Mouse (Mus musculus) midbrain, embryonic 16.5 days (tissue): Measurements from ENCODE around the gene Slc43a1. TPM values are rescaled to one million over a fixed set of nuclear protein-coding genes. Genes with fewer than 3 reads are reported as not detected.
"Not testable (repeated sequence)": the region's sequence is repeated elsewhere in the genome, so short reads cannot be mapped to it uniquely, and the experiment has no call there.

Source experiments
- ATAC-seq: fragments of 200-750 bp; cut with Nextera tagmentation; 2 replicates; pipeline ENCODE4 v1.8.0; 2017; ENCODE audit warnings: moderate TSS enrichment
- H3K27ac ChIP-seq: fragments of 300-500 bp; sonication (generic); 2 replicates; pipeline ENCODE4 v1.5.1; 2014; ENCODE audit warnings: mild to moderate bottlenecking, low read length, mixed read lengths
- H3K27me3 ChIP-seq: fragments of 300-500 bp; sonication (generic); 2 replicates; pipeline ENCODE4 v1.6.1; 2014; ENCODE audit warnings: low read depth, low read length, mixed read lengths; ENCODE audit not compliant: control insufficient read depth, insufficient read depth
- H3K36me3 ChIP-seq: fragments of 300-500 bp; sonication (generic); 2 replicates; pipeline ENCODE4 v1.6.1; 2014; ENCODE audit warnings: mild to moderate bottlenecking, low read length, moderate library complexity, mixed read lengths; ENCODE audit not compliant: control insufficient read depth, insufficient read depth
- H3K4me1 ChIP-seq: fragments of 300-500 bp; sonication (generic); 2 replicates; pipeline ENCODE4 v1.6.1; 2014; ENCODE audit warnings: mild to moderate bottlenecking, low read length, mixed read lengths; ENCODE audit not compliant: control insufficient read depth, insufficient read depth
- H3K4me2 ChIP-seq: fragments of 300-500 bp; sonication (generic); 2 replicates; pipeline ENCODE4 v1.6.1; 2014; ENCODE audit warnings: mild to moderate bottlenecking, low read length, mixed read lengths
- H3K4me3 ChIP-seq: fragments of 300-500 bp; sonication (generic); 2 replicates; pipeline ENCODE4 v1.5.1; 2014; ENCODE audit warnings: low read depth, mild to moderate bottlenecking, low read length, moderate library complexity, mixed read lengths
- H3K9ac ChIP-seq: fragments of 300-500 bp; sonication (generic); 2 replicates; pipeline ENCODE4 v1.6.1; 2014; ENCODE audit warnings: low read depth, low read length, mixed read lengths
- H3K9me3 ChIP-seq: fragments of 300-500 bp; sonication (generic); replicated peaks from 2 replicates; pipeline ENCODE4 v1.6.1; 2014; ENCODE audit warnings: mild to moderate bottlenecking, low read length, mixed read lengths; ENCODE audit not compliant: control insufficient read depth, poor library complexity, severe bottlenecking
- WGBS: fragments of 180-500 bp; shearing (Covaris S2); extraction: QIAGEN DNeasy Blood & Tissue Kit; methylation state at CpG from one replicate; pipeline ENCODE4 v1.1.7; 2014; 5-methylcytosine and 5-hydroxymethylcytosine counted together
- polyA plus RNA-seq: library from polyadenylated mRNA; unstranded; fragments of >200 nt; fragmentation: Nextera tagmentation; extraction: Ambion mirVana; gene quantifications from 2 replicates; pipeline ENCODE4 v1.2.1, GENCODE M21; 2015

Gene Slc43a1
- polyA plus RNA-seq, 1 experiment from 2014 or later: 0.73 TPM

DNA sequence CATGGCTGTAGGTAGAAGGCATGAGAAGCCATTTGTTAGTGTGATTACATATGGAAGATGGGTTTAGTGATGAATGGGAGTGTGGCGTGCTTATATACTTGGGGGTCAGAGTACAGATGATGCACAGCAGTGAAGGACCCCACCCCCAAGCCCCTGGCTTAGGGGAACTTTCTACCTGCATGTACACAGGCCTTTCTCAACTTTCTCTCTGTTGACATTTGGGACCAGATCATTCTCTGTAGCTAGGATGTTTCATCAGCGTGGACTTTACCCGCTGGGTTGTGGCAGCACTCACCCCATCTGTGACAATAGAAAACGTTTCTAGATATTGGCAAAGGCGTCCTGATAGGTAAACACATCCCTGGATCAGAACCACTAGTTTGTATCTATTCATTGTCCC, 37.4 kb upstream of the Slc43a1 start:
- H3K27ac ChIP-seq, H3K27me3 ChIP-seq, H3K4me2 ChIP-seq, H3K9ac ChIP-seq, H3K4me3 ChIP-seq, H3K4me1 ChIP-seq, H3K36me3 ChIP-seq, H3K9me3 ChIP-seq, ATAC-seq: not testable (repeated sequence)
- 75% methylated on average over 5 of the region's 5 CpGs for WGBS

DNA sequence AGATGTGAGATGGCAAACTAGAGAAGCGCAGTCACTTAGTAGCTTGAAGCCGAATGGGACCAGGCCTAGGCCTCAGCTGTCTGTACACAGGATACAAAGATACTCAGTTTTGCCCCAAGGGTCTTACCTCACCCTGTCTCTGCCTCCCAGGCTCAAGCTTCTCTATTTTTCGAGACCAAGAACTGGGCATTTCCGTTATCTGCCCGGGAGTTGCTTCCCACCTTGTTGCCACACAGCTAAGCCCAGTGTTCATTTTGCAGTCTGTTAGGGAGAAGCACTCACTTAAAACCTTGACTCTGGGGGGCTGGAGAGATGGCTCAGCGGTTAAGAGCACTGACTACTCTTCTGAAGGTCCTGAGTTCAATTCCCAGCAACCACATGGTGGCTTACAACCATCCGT, 34.7 kb upstream of the Slc43a1 start:
- Histone ChIP-seq H3K4me3 (no peak overlapping the region), H3K9ac (no peak overlapping the region), H3K27me3 (no peaks in the 10 kb centered on the region), H3K4me2 (no peak overlapping the region), H3K9me3 (no peaks in the 10 kb centered on the region), H3K4me1 (peaks cover 6% of the 10 kb centered on the region), H3K36me3 (no peaks in the 10 kb centered on the region), H3K27ac (no peak overlapping the region)
- ATAC-seq: no peak
- 90% methylated on average over 7 of the region's 7 CpGs for WGBS

DNA sequence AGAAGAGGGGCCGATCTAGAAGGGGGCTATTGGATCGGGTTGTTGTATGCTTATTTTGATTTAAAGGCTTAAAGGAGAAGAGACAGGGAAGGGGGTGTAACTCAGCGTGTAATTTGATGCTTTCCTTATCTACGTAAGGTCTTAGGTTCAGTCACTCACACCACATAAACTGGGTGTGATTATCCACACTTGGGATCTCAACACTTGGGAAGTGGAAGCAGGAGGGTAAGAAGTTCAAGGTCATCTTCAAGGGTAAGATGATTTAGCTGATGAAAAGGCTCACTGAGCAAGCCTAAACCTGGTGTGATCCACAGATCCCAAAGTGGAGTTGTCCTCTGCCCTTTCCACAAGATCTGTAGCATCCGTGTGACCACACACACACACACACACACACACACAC, 32.1 kb upstream of the Slc43a1 start:
- Histone ChIP-seq H3K36me3 (no peaks in the 10 kb centered on the region), H3K9ac (no peak overlapping the region), H3K27ac (no peak overlapping the region), H3K4me1 (no peaks in the 10 kb centered on the region), H3K27me3 (no peaks in the 10 kb centered on the region), H3K4me3 (no peak overlapping the region), H3K4me2 (no peak overlapping the region), H3K9me3 (no peaks in the 10 kb centered on the region)
- no peak for ATAC-seq
- WGBS: 79% methylated on average over 5 of the region's 5 CpGs

DNA sequence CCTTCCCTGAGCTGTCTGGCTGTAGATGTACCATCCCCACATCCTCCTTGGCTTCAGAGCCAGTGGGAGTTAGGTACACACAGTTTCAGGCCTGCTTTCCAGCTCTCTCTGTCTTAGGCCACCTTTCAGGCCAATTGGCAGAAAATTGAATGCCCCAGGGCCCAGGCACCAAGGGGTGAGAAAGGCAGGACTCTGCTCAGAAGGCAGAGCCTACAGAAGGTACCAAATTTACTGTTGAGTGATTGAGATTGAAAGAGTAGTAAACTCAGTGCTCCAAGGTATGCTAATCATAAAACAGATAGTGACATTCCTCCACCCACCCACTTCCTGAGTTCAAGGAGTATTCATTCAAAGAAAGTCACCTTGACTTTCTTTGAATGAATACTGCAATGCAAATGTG, 29.3 kb upstream of the Slc43a1 start:
- no peak overlapping the region for H3K4me2 ChIP-seq
- no peak for ATAC-seq

DNA sequence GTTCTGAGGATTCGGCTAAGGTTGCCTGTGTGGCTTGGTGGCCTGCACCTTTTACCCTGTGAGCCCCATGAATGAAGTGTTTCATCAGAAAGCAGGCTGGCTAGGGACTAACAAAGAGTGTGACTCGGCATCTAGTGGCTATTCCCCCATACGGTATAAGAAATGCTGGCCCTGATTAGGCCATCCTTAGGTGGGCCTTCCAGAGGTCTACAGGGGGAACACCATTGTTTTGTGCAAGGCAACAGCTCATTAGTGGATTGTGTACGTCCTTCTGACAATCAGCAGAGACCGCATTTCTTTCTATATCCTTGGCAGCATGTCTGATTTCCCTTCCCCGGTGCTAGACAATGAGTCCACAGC, 28.1 kb upstream of the Slc43a1 start:
- Histone ChIP-seq H3K9ac (no peak overlapping the region), H3K4me3 (no peak overlapping the region), H3K4me2 (no peak overlapping the region), H3K27ac (no peak overlapping the region), H3K9me3 (no peaks in the 10 kb centered on the region), H3K27me3 (no peaks in the 10 kb centered on the region), H3K4me1 (no peaks in the 10 kb centered on the region), H3K36me3 (no peaks in the 10 kb centered on the region)
- 78% methylated on average over 6 of the region's 6 CpGs for WGBS
- peak; percentile 25; the same call in 1 of the 2 replicates for ATAC-seq

More for the DNA sequence above, 29.3 kb upstream of the Slc43a1 start:
- Histone ChIP-seq H3K9me3 (no peaks in the 10 kb centered on the region), H3K4me1 (no peaks in the 10 kb centered on the region), H3K4me3 (no peak overlapping the region), H3K27ac (no peak overlapping the region), H3K9ac (no peak overlapping the region), H3K36me3 (no peaks in the 10 kb centered on the region), H3K27me3 (no peaks in the 10 kb centered on the region)

- Histone ChIP-seq H3K4me2 (peak overlapping the region; percentile 23), H3K27ac (no peak overlapping the region), H3K4me1 (no peaks in the 10 kb centered on the region), H3K36me3 (no peaks in the 10 kb centered on the region), H3K9ac (no peak overlapping the region), H3K9me3 (no peaks in the 10 kb centered on the region), H3K27me3 (no peaks in the 10 kb centered on the region), H3K4me3 (0 out of 2 replicates have a peak overlapping the region, but pooled peaks have one; percentile 0)
- ATAC-seq: peak; percentile 51
- 35% methylated on average over 26 of the region's 26 CpGs for WGBS
These were observed 27.6 kb upstream of the Slc43a1 start for GRCm38 (mm10) chr2:84810886-84811577.

- no peaks in the 10 kb centered on the region for H3K4me1 ChIP-seq
- no peak overlapping the region for H3K9ac ChIP-seq
- H3K4me3 ChIP-seq: no peak overlapping the region
- no peaks in the 10 kb centered on the region for H3K27me3 ChIP-seq
- no peak for ATAC-seq
- WGBS: 87% methylated on average over 7 of the region's 7 CpGs
- H3K36me3 ChIP-seq: no peaks in the 10 kb centered on the region
- no peak overlapping the region for H3K4me2 ChIP-seq
- no peak overlapping the region for H3K27ac ChIP-seq
- H3K9me3 ChIP-seq: no peaks in the 10 kb centered on the region
These were observed 26.8 kb upstream of the Slc43a1 start for GRCm38 (mm10) chr2:84811880-84812279.

- H3K36me3 ChIP-seq: no peaks in the 10 kb centered on the region
- H3K9ac ChIP-seq: no peak overlapping the region
- no peak for ATAC-seq
- no peak overlapping the region for H3K4me2 ChIP-seq
- H3K4me3 ChIP-seq: no peak overlapping the region
- no peaks in the 10 kb centered on the region for H3K27me3 ChIP-seq
- WGBS: 76% methylated on average over 6 of the region's 6 CpGs
- no peak overlapping the region for H3K27ac ChIP-seq
- no peaks in the 10 kb centered on the region for H3K4me1 ChIP-seq
- no peaks in the 10 kb centered on the region for H3K9me3 ChIP-seq
These were observed 26.0 kb upstream of the Slc43a1 start for GRCm38 (mm10) chr2:84812676-84813075.

- ATAC-seq: no peak
- no peaks in the 10 kb centered on the region for H3K4me1 ChIP-seq
- H3K27me3 ChIP-seq: no peaks in the 10 kb centered on the region
- H3K27ac ChIP-seq: no peak overlapping the region
- no peak overlapping the region for H3K4me3 ChIP-seq
- no peaks in the 10 kb centered on the region for H3K36me3 ChIP-seq
- H3K9me3 ChIP-seq: no peaks in the 10 kb centered on the region
- WGBS: 84% methylated on average over 3 of the region's 3 CpGs
- H3K9ac ChIP-seq: no peak overlapping the region
- no peak overlapping the region for H3K4me2 ChIP-seq
These were observed 18.8 kb upstream of the Slc43a1 start for GRCm38 (mm10) chr2:84819861-84820260.
